ENCODE assay signal across 8 mouse cellular contexts in the genomic region with DNA sequence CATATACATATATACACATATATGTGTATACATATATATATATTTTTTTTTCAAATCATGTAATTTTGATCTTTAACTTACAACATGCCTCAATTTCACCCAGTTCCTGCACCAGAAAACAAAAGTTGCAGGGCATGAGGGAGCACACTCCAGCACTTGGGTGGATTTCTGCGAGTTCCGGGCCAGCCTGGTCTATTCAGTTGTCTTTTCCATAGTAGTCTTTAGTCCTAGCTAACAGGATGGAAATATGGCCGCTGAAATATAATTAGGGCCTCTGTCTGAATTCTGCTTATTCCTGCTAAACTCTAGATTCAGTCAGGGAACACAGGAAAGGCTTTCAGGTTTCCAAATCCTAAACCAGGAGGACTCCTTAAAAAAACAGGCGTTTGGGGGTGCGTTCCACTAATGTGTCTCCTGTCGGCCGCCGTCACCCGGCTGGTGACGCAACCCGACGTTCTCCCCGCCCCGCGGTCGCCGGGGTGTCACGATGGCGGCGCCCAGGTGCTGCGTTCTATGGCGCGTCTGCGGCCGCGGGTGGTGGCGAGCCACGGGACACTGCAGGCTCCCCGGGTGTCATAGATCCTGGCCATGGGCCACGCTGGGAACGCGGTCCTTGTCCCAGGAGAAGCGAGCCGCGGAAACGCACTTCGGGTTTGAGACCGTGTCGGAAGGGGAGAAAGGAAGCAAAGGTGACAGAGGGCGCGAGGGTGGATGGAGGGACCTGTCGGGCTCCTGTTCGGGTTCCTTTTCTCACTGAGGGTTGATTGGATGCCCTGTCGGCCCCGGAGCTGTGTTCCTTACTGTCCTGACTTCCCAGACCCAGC. TPM values are rescaled to one million over a fixed set of nuclear protein-coding genes. Genes with fewer than 3 reads are reported as not detected.
A peak's percentile ranks its signal among the peaks of the same experiment; 100 is the strongest.
DNase-seq lines count a peak whose midpoint lies in the region; ATAC-seq and TF ChIP-seq lines count a peak whose summit lies in the region.

TSS of gene Coq5 (plus strand) at position 441 of the 824 bp plus-strand sequence.

- CTCF ChIA-PET in Patski (lab: Charles Lee): interaction anchor here (1.1 to 1.3 kb wide), 2 partner anchors 11 to 40 kb away, joined by 3 to 5 read pairs; no protein-coding TSS in a partner anchor

- POLR2A ChIA-PET in Patski (lab: Charles Lee): interaction anchor here (0.7 to 1.0 kb wide), 2 partner anchors 9 to 47 kb away, joined by 3 read pairs; partner anchors contain the start of gene Srsf9

- 0 out of 2 replicates have a peak within 1 kb of the TSS, but pooled peaks have one; percentile 40 for H3K27ac ChIP-seq in hindbrain, embryonic 14.5 days

- H3K27me3 ChIP-seq in Patski: no peaks in the 10 kb centered on the region
- no peaks in the 10 kb centered on the region for H3K27me3 ChIP-seq in hindbrain, embryonic 14.5 days (ENCODE audit: control insufficient read depth, insufficient read depth, low read length)

- WGBS in hindbrain, embryonic 14.5 days: 4% methylated on average over 45 of the region's 45 CpGs

- H3K4me2 ChIP-seq in hindbrain, embryonic 14.5 days (replicated peaks): peak within 1 kb of the TSS; percentile 89

- H3K9me3 ChIP-seq in hindbrain, embryonic 14.5 days (ENCODE audit: control insufficient read depth, low read length): no peaks in the 10 kb centered on the region

- in situ Hi-C loops in Patski (cut with MboI; ENCODE audit: low pct_unique_long_range_greater_than_20kb): no loop called here

- peak within 1 kb of the TSS; percentile 75 for H3K9ac ChIP-seq in hindbrain, embryonic 14.5 days

- TF ChIP-seq CTCF in Patski (IDR thresholded peaks at IDR 0.05): no peak

- peak within 1 kb of the TSS; percentile 73 for H3K4me3 ChIP-seq in hindbrain, embryonic 14.5 days (replicated peaks; ENCODE audit: low read length)

- peaks cover 6% of the 10 kb centered on the region for H3K4me1 ChIP-seq in hindbrain, embryonic 14.5 days (replicated peaks; ENCODE audit: control insufficient read depth, insufficient read depth, low read length)

- peaks cover 15% of the 10 kb centered on the region for H3K36me3 ChIP-seq in hindbrain, embryonic 14.5 days (replicated peaks; ENCODE audit: control insufficient read depth, insufficient read depth)

- DNase-seq in Patski (ENCODE audit: low read depth, low spot score): no peak
- DNase-seq in cerebellum, postnatal 25 days: peak; percentile 95 to 96
- DNase-seq in frontal cortex, postnatal 36 days (ENCODE audit: low spot score in 2 of 2): peak; percentile 87 to 90
- DNase-seq in hindbrain, embryonic 14.5 days (ENCODE audit: low spot score): peak; percentile 87
- DNase-seq in layer of hippocampus, postnatal 36 days: peak; percentile 87 to 89
- peak; percentile 81 for DNase-seq in lung, postnatal 25 days (ENCODE audit: low spot score)
- DNase-seq in retina, embryonic 14.5 days (ENCODE audit: low spot score): peak; percentile 86
- peak; percentile 94 for DNase-seq in thymus, postnatal 4 days

- no peak for ATAC-seq in Patski
- peak; percentile 76; the same call in 1 of the 2 replicates for ATAC-seq in hindbrain, embryonic 14.5 days (ENCODE audit: low FRiP score)

RNA-seq across cellular contexts. Expression of gene Coq5, which starts in this region (rescaled TPM):
- 49.9 TPM for polyA plus RNA-seq in Patski (2021)
- 52.5 and 57.6 TPM in 2 replicates for polyA plus RNA-seq in hindbrain, embryonic 14.5 days (2014; fragmentation: Nextera tagmentation; extraction: Ambion mirVana)
- 10 to 100 TPM; 38.0 to 40.0 TPM for total RNA-seq in layer of hippocampus, postnatal 36 days (2021)
